Mouse (Mus musculus): ENCODE measurements at regions not wholly inside any gene's neighbourhood (a gene's known extent, or its start where the extent isn't known, plus 50 kb on each side); places are given as distances from the start of the nearest gene placed in this dataset.

DNA sequence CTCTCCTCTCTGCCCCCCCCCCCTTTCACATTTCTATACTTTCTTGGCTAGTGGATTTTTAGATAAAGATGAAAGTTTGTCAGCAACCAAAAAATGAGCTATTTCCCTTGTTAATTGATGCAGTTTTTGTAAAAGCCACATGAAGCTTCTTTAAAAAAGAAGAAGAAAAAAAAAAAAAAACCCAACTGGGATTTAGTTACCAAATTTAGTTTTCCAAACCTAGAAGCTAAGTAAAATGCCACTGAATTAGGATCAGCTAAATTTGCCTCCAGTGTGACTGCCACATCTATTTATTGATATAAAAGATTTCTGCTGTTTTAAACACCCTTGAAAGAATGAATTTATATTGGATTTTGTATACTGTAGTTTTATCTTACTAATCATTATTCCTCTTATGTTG lies 1381.5 kb downstream of the Defb40 start:
- DNase-seq (ENCODE audit: low spot score) = no peak

DNA sequence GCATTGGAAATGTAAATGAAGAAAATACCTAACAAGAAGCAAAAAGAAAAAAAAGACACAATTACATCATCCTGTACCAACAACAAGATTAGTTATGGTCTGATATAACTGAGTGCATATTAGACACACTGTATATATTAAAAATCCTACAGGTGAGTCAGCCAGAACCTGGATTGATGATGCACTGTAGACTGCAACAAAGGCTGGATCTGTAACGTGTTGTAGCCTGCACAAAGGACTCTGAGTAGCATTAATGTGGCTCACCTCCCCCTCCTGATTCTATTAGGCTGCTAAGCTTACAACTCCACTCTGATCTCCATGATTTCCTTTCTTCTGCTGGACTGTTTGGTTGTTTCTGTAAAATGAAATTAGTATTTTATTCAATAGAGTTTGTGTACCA lies 1383.4 kb downstream of the Defb40 start:
- DNase-seq (ENCODE audit: low spot score) = no peak

DNA sequence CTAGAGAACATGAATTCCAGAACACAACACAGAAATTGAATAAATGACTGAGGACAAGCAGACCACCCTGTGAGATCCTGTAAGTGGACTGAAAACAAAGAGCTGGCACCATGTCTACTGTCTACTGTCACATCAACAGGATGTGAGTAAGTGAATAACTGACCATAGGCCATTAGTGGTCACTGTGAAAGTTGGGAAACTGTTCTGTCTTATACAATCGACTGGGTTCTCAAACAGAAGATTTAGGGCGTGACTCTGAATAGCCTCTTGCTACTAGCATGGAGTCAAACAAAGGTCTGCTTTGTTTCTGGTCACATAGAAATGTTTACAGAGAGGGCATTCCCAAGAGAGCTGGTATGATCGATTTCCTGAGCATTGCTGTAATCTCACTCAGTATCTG lies 1387.9 kb downstream of the Defb40 start:
- no peak for DNase-seq (ENCODE audit: low spot score)

DNA sequence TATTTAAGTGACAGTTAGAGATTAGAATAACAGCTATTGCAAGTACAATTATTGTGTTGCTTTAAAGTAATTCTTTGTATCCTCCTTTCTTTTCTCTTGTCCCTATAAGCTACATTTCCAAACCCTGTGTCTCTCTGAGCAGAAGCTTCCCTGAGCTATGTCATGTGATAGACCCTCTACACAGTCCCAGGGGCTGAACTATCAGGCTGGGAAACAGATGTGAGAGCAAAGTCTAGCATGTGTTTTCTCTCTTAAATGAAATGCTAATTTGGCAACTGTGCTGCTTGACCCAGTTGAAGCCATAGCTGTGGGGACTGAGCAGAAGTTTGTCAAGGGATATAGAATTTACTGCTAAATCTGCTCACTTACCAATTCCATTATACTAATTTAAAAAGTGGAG lies 1389.9 kb downstream of the Defb40 start:
- no peak for DNase-seq (ENCODE audit: low spot score)

DNA sequence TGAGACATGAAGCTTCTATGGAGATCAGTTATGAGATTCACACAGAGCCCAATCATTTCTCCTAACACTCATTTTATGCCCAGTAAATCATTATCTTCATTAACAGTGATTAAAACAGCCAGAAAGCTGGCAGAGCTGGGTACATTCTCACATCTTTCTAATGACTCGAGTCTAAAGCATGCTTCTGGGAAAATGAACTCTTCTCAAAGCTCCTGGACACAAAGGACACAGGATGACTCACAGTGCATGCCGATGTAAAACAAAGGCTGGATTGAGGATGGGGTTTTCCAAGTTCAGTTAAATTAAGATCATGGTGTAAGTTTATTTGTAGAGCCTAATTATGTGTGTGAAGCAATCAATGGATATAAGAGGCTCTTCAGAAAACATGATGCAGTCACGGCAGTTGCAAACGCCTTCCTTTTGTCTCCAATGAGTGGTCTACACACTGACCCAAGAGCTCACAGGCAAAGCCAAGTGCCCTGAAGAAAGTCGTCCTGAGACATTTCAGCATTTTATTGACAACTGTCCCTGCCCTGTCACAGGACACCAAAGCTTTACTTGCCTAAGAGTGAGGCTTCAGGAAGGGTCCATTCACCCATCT lies 1390.7 kb downstream of the Defb40 start:
- DNase-seq (ENCODE audit: low spot score) = no peak

Data from testis, postnatal 14 days (tissue).